Mouse (Mus musculus) heart, adult 2 months (tissue): ENCODE data around the gene Hs6st1.

Experiments
- CTCF ChIP-seq: fragments of 200-600 bp; IDR thresholded peaks from 2 replicates; pipeline ENCODE4 v1.8.1; 2022; ENCODE audit warnings: antibody characterized with exemption, mild to moderate bottlenecking, moderate library complexity
- EP300 ChIP-seq: fragments of 200-500 bp; IDR thresholded peaks from 2 replicates; pipeline ENCODE4 v1.6.1; 2011; ENCODE audit warnings: low read depth, low read length, control low read depth; ENCODE audit not compliant: insufficient read depth

- 0 out of 2 replicates have a peak, but pooled peaks have one; percentile 17 for TF ChIP-seq CTCF
- TF ChIP-seq EP300, result peak; percentile 59; the same call in 1 of the 2 replicates
These were observed 37.8 kb upstream of the Hs6st1 start for GRCm38 (mm10) chr1:36030421-36030821.
